Mouse (Mus musculus) stomach, adult 2 months (tissue): ENCODE data around the gene Arl2bp. TPM values are rescaled to one million over a fixed set of nuclear protein-coding genes. Genes with fewer than 3 reads are reported as not detected.

Source experiments
- polyA plus RNA-seq: library from polyadenylated mRNA; depleted of rRNA; stranded (reverse); fragments of >200 nt; gene quantifications from 2 replicates; pipeline ENCODE4 v1.2.3, GENCODE M21; 2012; rRNA removed

The Arl2bp gene
- polyA plus RNA-seq, result 39.1 and 45.9 TPM in 2 replicates

DNA sequence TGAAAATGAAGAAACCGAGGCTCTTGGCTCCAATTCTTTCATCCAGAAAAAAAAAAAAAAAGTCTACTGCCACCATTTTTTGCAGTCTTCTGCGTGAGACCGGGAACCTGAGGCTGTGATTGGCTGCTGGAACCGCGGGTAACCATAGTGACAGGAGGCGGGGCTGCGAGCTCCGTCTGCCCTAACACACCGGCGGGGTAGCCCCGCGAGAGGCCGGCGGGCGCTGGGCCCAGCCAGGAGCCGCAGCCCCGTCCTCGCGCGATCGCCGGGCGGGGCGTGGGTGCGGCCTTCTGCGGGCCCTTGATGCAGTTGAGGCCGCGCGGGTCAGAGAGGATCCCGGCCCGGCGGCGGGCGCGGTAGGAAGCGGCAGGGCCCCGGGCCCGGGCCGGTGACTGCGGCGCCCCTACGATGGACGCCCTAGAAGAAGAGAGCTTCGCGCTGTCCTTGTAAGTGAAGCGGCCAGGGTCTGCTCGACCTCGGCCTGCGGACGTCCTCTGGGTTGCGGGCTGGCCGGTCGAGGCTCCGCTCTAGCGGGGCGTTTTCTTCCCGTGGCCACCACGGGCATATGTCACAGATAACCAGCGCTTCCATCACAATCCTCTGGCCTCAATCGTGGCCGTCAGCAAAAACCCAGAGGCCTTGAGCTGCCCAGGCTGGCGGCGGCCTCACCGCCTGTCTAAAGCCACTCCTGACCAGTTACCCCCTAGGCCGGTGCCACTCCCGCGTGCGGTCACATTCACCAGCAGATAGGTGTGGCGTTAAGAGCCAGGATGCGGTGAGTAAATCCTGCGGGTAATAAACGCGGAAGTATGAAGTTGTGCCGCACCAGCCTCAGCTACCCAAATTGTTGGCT is at the start of gene Arl2bp:
Gene Arl2bp (plus strand): TSS at position 145 of the 853 bp plus-strand sequence.

DNA sequence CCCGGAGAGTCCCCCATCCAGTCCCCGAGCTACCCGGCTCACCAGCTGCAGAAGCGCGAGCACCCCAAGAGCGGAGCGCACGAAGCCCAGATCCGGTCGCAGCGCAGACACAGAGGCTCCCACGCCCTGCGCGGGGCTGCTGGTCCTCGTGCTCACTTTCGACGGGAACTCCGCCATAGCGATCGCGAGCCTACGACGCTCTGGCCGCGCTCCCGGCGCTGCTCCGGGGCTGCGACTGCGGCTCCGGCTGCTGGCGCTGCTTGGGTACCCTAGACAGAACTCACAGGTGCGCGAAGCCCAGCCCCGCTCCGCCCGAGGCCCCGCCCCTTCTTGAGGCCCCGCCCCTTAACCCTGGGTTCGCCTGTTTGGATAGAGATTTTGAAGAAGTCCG is 29.6 kb downstream of the Arl2bp start, which contains the start of gene Pllp:
Gene Pllp (minus strand): TSS at position 285 of the 391 bp plus-strand sequence.

Other genes with a start within 250 kb of the Arl2bp start
- gene Nlrc5, start 232.2 kb upstream of the Arl2bp start, polyA plus RNA-seq, result 0.95 and 1.3 TPM in 2 replicates
- gene Cpne2, start 133.6 kb upstream of the Arl2bp start, polyA plus RNA-seq, result 24.1 and 26.1 TPM in 2 replicates
- 1.0 and 1.4 TPM in 2 replicates for gene Rspry1, start 64.7 kb upstream of the Arl2bp start, polyA plus RNA-seq
- gene Fam192a, start 64.6 kb upstream of the Arl2bp start, polyA plus RNA-seq, result 12.1 and 14.8 TPM in 2 replicates
- gene Pllp, start 29.7 kb downstream of the Arl2bp start, polyA plus RNA-seq, result 251 and 277 TPM in 2 replicates
- gene Ccl22, start 79.0 kb downstream of the Arl2bp start, polyA plus RNA-seq, result 0.81 and 1.1 TPM in 2 replicates
- 24.9 and 32.0 TPM in 2 replicates for gene Cx3cl1, start 105.4 kb downstream of the Arl2bp start, polyA plus RNA-seq
- gene Ccl17, start 143.9 kb downstream of the Arl2bp start, polyA plus RNA-seq, result 0.25 and 0.60 TPM in 2 replicates
- gene Coq9, start 171.7 kb downstream of the Arl2bp start, polyA plus RNA-seq, result 142 and 188 TPM in 2 replicates
- 36.6 and 43.9 TPM in 2 replicates for gene Ciapin1, start 171.8 kb downstream of the Arl2bp start, polyA plus RNA-seq
- 25.0 and 28.4 TPM in 2 replicates for gene Polr2c, start 190.8 kb downstream of the Arl2bp start, polyA plus RNA-seq
- 23.7 and 26.4 TPM in 2 replicates for gene Dok4, start 209.7 kb downstream of the Arl2bp start, polyA plus RNA-seq